Mouse (Mus musculus) cerebellum, adult 2 months (tissue): ENCODE results near the gene Mff. TPM values are rescaled to one million over a fixed set of nuclear protein-coding genes. Genes with fewer than 3 reads are reported as not detected.

Experiments
- DNase-seq, 2 experiments: peaks; one replicate each; pipeline ENCODE4 v3.0.0; 2021
- H3K27ac ChIP-seq: fragments of 200-500 bp; 2 replicates; pipeline ENCODE4 v1.5.1; 2012; ENCODE audit warnings: low read length, control low read depth, inconsistent platforms; ENCODE audit not compliant: insufficient read depth
- H3K27me3 ChIP-seq: fragments of 200-500 bp; 2 replicates; pipeline ENCODE4 v1.6.1; 2012; ENCODE audit warnings: inconsistent platforms, mild to moderate bottlenecking, low read length, moderate library complexity; ENCODE audit not compliant: control insufficient read depth, insufficient read depth
- H3K4me1 ChIP-seq: fragments of 200-500 bp; 2 replicates; pipeline ENCODE4 v1.6.1; 2011; ENCODE audit warnings: low read length; ENCODE audit not compliant: control insufficient read depth, insufficient read depth
- H3K4me3 ChIP-seq: fragments of 200-500 bp; replicated peaks from 2 replicates; pipeline ENCODE3; 2011; ENCODE audit warnings: mild to moderate bottlenecking, low read depth, low read length, control low read depth; ENCODE audit not compliant: insufficient read depth
- CTCF ChIP-seq: fragments of 200-500 bp; IDR thresholded peaks from 2 replicates; pipeline ENCODE4 v1.5.1; 2011; ENCODE audit warnings: low read depth, mild to moderate bottlenecking, control low read depth, low read length, moderate library complexity, borderline replicate concordance; ENCODE audit not compliant: insufficient read depth
- POLR2A ChIP-seq: fragments of 200-500 bp; IDR thresholded peaks from 2 replicates; pipeline ENCODE4 v1.6.1; 2011; ENCODE audit warnings: low read length, control low read depth, borderline replicate concordance; ENCODE audit not compliant: insufficient read depth
- whole genome bisulfite sequencing: fragments of 180-500 bp; shearing (Covaris S2); methylation state at CpG from one replicate; pipeline ENCODE4 v1.1.7; 2018; 5-methylcytosine and 5-hydroxymethylcytosine counted together
- polyA plus RNA-seq: library from polyadenylated mRNA; depleted of rRNA; stranded (reverse); fragments of >200 nt; gene quantifications from 2 replicates; pipeline ENCODE4 v1.2.3, GENCODE M21; 2012

Gene Mff
- polyA plus RNA-seq, 1 experiment = 404 TPM

- no peak overlapping the region for H3K4me3 ChIP-seq
- no peak for DNase-seq
- no peak overlapping the region for H3K27ac ChIP-seq
- no peaks in the 10 kb centered on the region for H3K27me3 ChIP-seq
- no peaks in the 10 kb centered on the region; the same call in 1 of the 2 replicates for H3K4me1 ChIP-seq
- 93% methylated on average over 4 of the region's 4 CpGs for WGBS
- TF ChIP-seq POLR2A (no peak), CTCF (no peak)
These were observed 50.6 kb downstream of the Mff start for GRCm38 (mm10) chr1:82775293-82775692.

DNA sequence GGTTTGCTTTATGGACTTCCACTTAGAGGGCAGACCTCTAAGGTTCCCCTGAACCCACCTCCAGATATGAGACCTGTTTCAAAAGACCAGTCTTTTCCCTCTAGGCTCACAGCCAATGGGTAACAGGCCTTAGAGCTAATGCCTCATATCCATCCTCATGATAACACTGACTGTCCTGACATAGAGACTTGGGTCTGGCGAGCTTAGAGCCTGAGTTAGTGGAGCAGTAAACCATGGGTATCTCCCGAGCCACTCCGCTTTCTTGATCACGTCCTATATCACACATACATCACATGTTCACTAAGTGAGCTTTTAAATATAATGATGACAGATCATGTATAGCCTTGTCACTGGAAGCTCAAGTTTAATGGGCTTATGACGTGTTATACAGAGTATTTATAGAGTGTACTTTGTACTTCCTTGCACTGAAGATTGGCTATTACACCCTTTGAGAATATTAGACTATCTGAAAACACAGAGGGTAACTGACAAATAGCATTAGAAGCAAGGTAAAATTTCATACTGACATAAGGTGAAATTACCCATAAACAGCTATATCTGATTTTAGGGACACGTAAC is 54.8 kb downstream of the Mff start:
- no peak overlapping the region for H3K4me3 ChIP-seq
- no peak overlapping the region for H3K27ac ChIP-seq
- TF ChIP-seq POLR2A = no peak
- no peak for TF ChIP-seq CTCF
- no peaks in the 10 kb centered on the region for H3K4me1 ChIP-seq
- DNase-seq = no peak
- 90% methylated on average over 6 of the region's 6 CpGs for WGBS
- H3K27me3 ChIP-seq = no peaks in the 10 kb centered on the region

GRCm38 (mm10) chr1:82783559-82783958 is 58.9 kb downstream of the Mff start:
- WGBS = 87% methylated on average over 3 of the region's 3 CpGs
- Histone ChIP-seq H3K27ac (no peak overlapping the region), H3K27me3 (no peaks in the 10 kb centered on the region), H3K4me1 (no peaks in the 10 kb centered on the region), H3K4me3 (no peak overlapping the region)
- DNase-seq = no peak
- no peak for TF ChIP-seq CTCF
- TF ChIP-seq POLR2A = no peak

DNA sequence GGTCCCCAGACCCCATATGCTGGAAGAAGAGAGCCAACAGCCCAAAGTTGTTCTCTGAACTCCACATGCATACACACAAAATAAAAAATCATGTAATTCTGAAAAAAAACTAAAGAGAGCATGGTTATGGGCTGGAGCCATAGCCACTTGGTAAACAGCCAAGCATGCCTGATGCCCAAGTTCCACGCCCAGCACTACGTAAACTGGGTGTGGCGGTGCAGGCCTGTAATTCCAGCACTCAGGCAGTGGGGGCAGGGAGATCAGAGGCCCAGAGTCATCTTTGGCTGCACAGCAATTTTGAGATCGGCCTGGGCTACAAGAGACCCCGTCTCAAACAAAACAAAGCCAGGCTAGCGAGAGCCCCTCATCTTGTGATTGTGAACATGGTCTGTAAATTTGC is 60.9 kb downstream of the Mff start:
- Histone ChIP-seq H3K27me3 (no peaks in the 10 kb centered on the region), H3K4me3 (no peak overlapping the region), H3K27ac (no peak overlapping the region), H3K4me1 (no peaks in the 10 kb centered on the region)
- TF ChIP-seq POLR2A (no peak), CTCF (no peak)
- DNase-seq = no peak
- 56% methylated on average over 6 of the region's 6 CpGs for WGBS

DNA sequence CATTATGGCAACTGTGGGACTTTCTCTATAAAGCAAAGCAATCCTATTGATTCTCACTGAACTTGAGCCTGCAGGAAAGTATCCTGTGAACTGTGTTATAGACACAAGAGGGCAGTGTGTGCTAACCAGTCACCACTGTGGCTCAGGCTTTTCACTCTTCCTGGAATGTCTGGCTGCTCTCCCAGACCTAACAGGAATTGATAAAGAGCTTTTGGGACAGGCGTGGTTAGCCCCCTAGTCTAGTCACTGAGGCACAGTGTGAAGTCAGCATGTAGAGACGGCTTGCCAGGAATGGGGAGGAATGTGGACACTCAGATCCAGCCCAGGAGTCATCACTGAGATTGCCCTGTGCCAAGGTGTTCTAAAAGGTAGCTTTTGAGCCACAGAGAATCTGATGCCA is 62.7 kb downstream of the Mff start:
- H3K27me3 ChIP-seq = no peaks in the 10 kb centered on the region
- H3K4me1 ChIP-seq = no peaks in the 10 kb centered on the region
- TF ChIP-seq POLR2A (no peak), CTCF (peak; percentile 80)
- WGBS = 0% methylated on average over 2 of the region's 2 CpGs
- H3K27ac ChIP-seq = no peak overlapping the region
- DNase-seq = peak; percentile 45 to 61
- H3K4me3 ChIP-seq = no peak overlapping the region

GRCm38 (mm10) chr1:82788070-82788469 is 63.4 kb downstream of the Mff start:
- H3K4me3 ChIP-seq = no peak overlapping the region
- TF ChIP-seq CTCF (no peak), POLR2A (no peak)
- 8% methylated on average over 7 of the region's 7 CpGs for WGBS
- peak; percentile 21 to 62 for DNase-seq
- no peaks in the 10 kb centered on the region for H3K27me3 ChIP-seq
- no peak overlapping the region for H3K27ac ChIP-seq
- H3K4me1 ChIP-seq = no peaks in the 10 kb centered on the region

DNA sequence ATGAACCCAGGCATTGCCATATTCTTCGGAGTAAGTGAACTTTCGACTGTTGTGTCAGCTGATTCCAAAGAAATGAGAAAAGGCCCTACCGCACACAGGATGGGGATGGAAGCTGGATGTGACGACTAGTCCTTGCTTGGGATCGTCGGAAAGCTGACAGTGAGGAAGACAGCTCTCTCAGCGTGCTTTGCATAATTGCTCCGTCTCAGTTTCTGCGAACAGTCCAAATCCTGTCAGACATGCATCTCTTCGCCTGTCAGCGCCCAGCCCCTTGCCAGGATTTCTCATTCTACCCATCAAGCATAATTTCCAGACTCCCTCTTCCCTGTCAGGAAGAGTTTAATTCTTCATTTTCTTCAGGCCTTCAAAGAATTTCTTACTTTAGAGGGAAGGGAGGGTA is 66.4 kb downstream of the Mff start:
- Histone ChIP-seq H3K4me1 (peaks cover 6% of the 10 kb centered on the region), H3K27me3 (no peaks in the 10 kb centered on the region), H3K27ac (no peak overlapping the region), H3K4me3 (no peak overlapping the region)
- WGBS = 62% methylated on average over 11 of the region's 11 CpGs
- DNase-seq = no peak
- no peak for TF ChIP-seq CTCF
- no peak for TF ChIP-seq POLR2A

- no peak overlapping the region for H3K27ac ChIP-seq
- H3K4me3 ChIP-seq = no peak overlapping the region
- H3K27me3 ChIP-seq = no peaks in the 10 kb centered on the region
- TF ChIP-seq CTCF (no peak), POLR2A (no peak)
- peaks cover 6% of the 10 kb centered on the region for H3K4me1 ChIP-seq
- WGBS = 95% methylated on average over 6 of the region's 6 CpGs
- no peak for DNase-seq
These were observed 67.5 kb downstream of the Mff start for GRCm38 (mm10) chr1:82792238-82792637.

GRCm38 (mm10) chr1:82793110-82793509 is 68.4 kb downstream of the Mff start:
- Histone ChIP-seq H3K27ac (no peak overlapping the region), H3K27me3 (no peaks in the 10 kb centered on the region), H3K4me3 (no peak overlapping the region), H3K4me1 (peaks cover 6% of the 10 kb centered on the region)
- no peak for TF ChIP-seq CTCF
- no peak for TF ChIP-seq POLR2A
- WGBS = 93% methylated on average over 3 of the region's 3 CpGs
- no peak for DNase-seq
